Mouse (Mus musculus): ENCODE results near the gene Cdk7. TPM values are rescaled to one million over a fixed set of nuclear protein-coding genes. Genes with fewer than 3 reads are reported as not detected.

The Cdk7 gene
- polyA plus RNA-seq (2014; fragmentation: Illumina TruSeq; extraction: RNeasy Lipid Tissue Mini Kit (QIAGEN cat#74804)) = 65.6 TPM

GRCm38 (mm10) chr13:100730861-100731176 lies at the start of gene Cdk7:
Gene Cdk7, minus strand, starts transcription at chr13:100730939.

GRCm38 (mm10) chr13:100775252-100776055 lies 44.7 kb upstream of the Cdk7 start, which contains the start of gene Cenph:
Gene Cenph, minus strand, starts transcription at chr13:100775899.

GRCm38 (mm10) chr13:100744036-100744744 lies 13.5 kb upstream of the Cdk7 start, which contains the start of gene Mrps36:
Gene Mrps36, minus strand, starts transcription at chr13:100744659.

GRCm38 (mm10) chr13:100669291-100670022 lies 61.3 kb downstream of the Cdk7 start, which contains the start of gene Ccdc125:
Gene Ccdc125, plus strand, starts transcription at chr13:100669717.

Other genes with a start within 250 kb of the Cdk7 start
- gene Gtf2h2, start 238.4 kb downstream of the Cdk7 start, polyA plus RNA-seq (2014; fragmentation: Illumina TruSeq; extraction: RNeasy Lipid Tissue Mini Kit (QIAGEN cat#74804)) = 82.3 TPM
- 9.6 TPM for gene Ocln, start 178.2 kb downstream of the Cdk7 start, polyA plus RNA-seq (2014; fragmentation: Illumina TruSeq; extraction: RNeasy Lipid Tissue Mini Kit (QIAGEN cat#74804))
- gene Marveld2, start 114.0 kb downstream of the Cdk7 start, polyA plus RNA-seq (2014; fragmentation: Illumina TruSeq; extraction: RNeasy Lipid Tissue Mini Kit (QIAGEN cat#74804)) = 3.4 TPM
- gene Ak6, start 80.0 kb downstream of the Cdk7 start, polyA plus RNA-seq (2014; fragmentation: Illumina TruSeq; extraction: RNeasy Lipid Tissue Mini Kit (QIAGEN cat#74804)) = 230 TPM
- gene Rad17, start 79.9 kb downstream of the Cdk7 start, polyA plus RNA-seq (2014; fragmentation: Illumina TruSeq; extraction: RNeasy Lipid Tissue Mini Kit (QIAGEN cat#74804)) = 67.3 TPM
- gene Taf9, start 79.4 kb downstream of the Cdk7 start, polyA plus RNA-seq (2014; fragmentation: Illumina TruSeq; extraction: RNeasy Lipid Tissue Mini Kit (QIAGEN cat#74804)) = 13.4 TPM
- gene Ccdc125, start 61.2 kb downstream of the Cdk7 start, polyA plus RNA-seq (2014; fragmentation: Illumina TruSeq; extraction: RNeasy Lipid Tissue Mini Kit (QIAGEN cat#74804)) = 4.2 TPM
- 76.3 TPM for gene Mrps36, start 13.7 kb upstream of the Cdk7 start, polyA plus RNA-seq (2014; fragmentation: Illumina TruSeq; extraction: RNeasy Lipid Tissue Mini Kit (QIAGEN cat#74804))
- gene Cenph, start 45.0 kb upstream of the Cdk7 start, polyA plus RNA-seq (2014; fragmentation: Illumina TruSeq; extraction: RNeasy Lipid Tissue Mini Kit (QIAGEN cat#74804)) = 22.4 TPM
- gene Ccnb1, start 55.6 kb upstream of the Cdk7 start, polyA plus RNA-seq (2014; fragmentation: Illumina TruSeq; extraction: RNeasy Lipid Tissue Mini Kit (QIAGEN cat#74804)) = 96.4 TPM
- gene Slc30a5, start 102.5 kb upstream of the Cdk7 start, polyA plus RNA-seq (2014; fragmentation: Illumina TruSeq; extraction: RNeasy Lipid Tissue Mini Kit (QIAGEN cat#74804)) = 168 TPM